Mouse (Mus musculus): ENCODE results near the gene Armh3.

DNA sequence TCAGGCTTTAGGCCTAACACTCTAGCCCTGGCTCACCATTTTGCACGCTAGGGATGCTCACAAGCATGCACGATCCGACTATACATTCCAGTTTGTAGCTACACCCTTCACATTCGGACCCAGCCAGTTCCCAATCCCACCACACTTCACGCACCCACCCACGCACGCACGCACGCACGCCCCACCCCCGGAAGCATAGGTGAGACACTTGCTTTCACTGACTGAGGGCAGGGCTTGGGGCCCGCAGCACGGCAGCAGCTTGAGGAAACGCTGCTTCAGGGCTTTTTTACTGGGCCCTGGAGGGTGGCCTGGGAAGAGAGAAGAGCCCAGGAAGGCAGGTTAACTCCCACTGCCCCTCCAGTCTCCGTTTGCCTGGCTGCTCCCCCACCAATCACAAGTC lies 201.4 kb downstream of the Armh3 start:
- TF ChIP-seq CTCF (IDR thresholded peaks at IDR 0.05; ENCODE audit: borderline replicate concordance, extremely low read depth, insufficient read depth, insufficient read length) (no peak), POLR2A (IDR thresholded peaks at IDR 0.05; ENCODE audit: borderline replicate concordance, extremely low read depth, insufficient read depth, insufficient read length, poor library complexity, severe bottlenecking) (no peak)

All from brain, embryonic 14.5 days (tissue).